Comparison of ENCODE assay signal across 12 mouse cellular contexts in the genomic region with DNA sequence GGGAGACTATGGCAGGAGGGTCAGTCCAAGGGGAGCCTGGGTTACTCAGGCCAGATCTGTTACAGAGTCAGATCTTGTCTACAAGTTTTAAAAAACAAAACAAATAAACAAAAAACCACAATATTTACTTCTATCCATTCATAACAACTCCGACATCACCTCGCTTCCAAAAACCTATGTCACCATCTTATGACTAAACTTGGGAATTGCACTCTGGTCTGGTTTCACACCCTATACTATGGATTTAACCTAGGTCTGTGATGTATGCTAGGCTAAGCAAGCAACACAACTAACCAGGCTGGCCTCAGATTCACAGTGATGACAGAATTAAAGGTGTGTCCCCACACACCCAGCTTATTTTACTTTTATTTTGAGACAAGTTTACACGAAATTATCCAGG. TPM values are rescaled to one million over a fixed set of nuclear protein-coding genes. Genes with fewer than 3 reads are reported as not detected.
DNase-seq lines count a peak whose midpoint lies in the region; ATAC-seq and TF ChIP-seq lines count a peak whose summit lies in the region.
"Had no signal": no experiment of that assay in that cellular context is flagged by ENCODE, and none has a peak within 500 bp of the region (broad histone marks: within the 10 kb centered on the region; RNA-seq: fewer than 3 reads in every experiment).

No protein-coding gene starts in this region.

- H3K79me2 ChIP-seq in MEL (ENCODE audit: control insufficient read depth, insufficient read depth, low read length, poor library complexity): no peaks in the 10 kb centered on the region

- DNase-seq in layer of hippocampus, adult 2 months (ENCODE audit: low spot score in 2 of 2): no peak
- no peak for DNase-seq in layer of hippocampus, adult 18-20 months (ENCODE audit: low spot score in 2 of 2)
- DNase-seq in MEL (ENCODE audit: low read depth, low spot score): peak; percentile 37
- DNase-seq in right cerebral cortex, postnatal 4 days: no peak
- no peak for DNase-seq in gastrocnemius, adult 2 months
- DNase-seq: gastrocnemius, postnatal 36 days had no signal

- H3K4me3 ChIP-seq in layer of hippocampus, adult 2 months: no peak overlapping the region
- no peak overlapping the region for H3K4me3 ChIP-seq in MEL (ENCODE audit: control insufficient read depth in 1 of 2, insufficient read depth in 1 of 2, low read depth in 2 of 2, low read length in 2 of 2)
- no peak overlapping the region for H3K4me3 ChIP-seq in embryonic facial prominence, embryonic 13.5 days
- H3K4me3 ChIP-seq in hindbrain, embryonic 16.5 days (ENCODE audit: low read length): no peak overlapping the region
- H3K4me3 ChIP-seq in gastrocnemius, adult 2 months: no peak overlapping the region
- H3K4me3 ChIP-seq: lung, embryonic 15.5 days had no signal

- no peaks in the 10 kb centered on the region for H3K9me3 ChIP-seq in MEL (replicated peaks; ENCODE audit: insufficient read depth, low read length)
- H3K9me3 ChIP-seq in embryonic facial prominence, embryonic 13.5 days: no peaks in the 10 kb centered on the region
- H3K9me3 ChIP-seq in hindbrain, embryonic 16.5 days (ENCODE audit: control insufficient read depth, low read length): no peaks in the 10 kb centered on the region
- H3K9me3 ChIP-seq: lung, embryonic 15.5 days had no signal

- H3K36me3 ChIP-seq in MEL (ENCODE audit: control insufficient read depth in 1 of 2, insufficient read depth in 2 of 2, low read length in 2 of 2): peaks cover 0 to 31% of the 10 kb centered on the region in 2 experiments; a peak in 2 of 4 replicates
- peaks cover 27% of the 10 kb centered on the region for H3K36me3 ChIP-seq in embryonic facial prominence, embryonic 13.5 days
- peaks cover 21% of the 10 kb centered on the region for H3K36me3 ChIP-seq in hindbrain, embryonic 16.5 days (ENCODE audit: control insufficient read depth, insufficient read depth, low read length)

- TF ChIP-seq EP300 in MEL (IDR thresholded peaks at IDR 0.05; ENCODE audit: low read depth in 1 of 2, low read length in 2 of 2): no peak

- peak; percentile 51 for TF ChIP-seq RAD21 in MEL (IDR thresholded peaks at IDR 0.05; ENCODE audit: low read depth, low read length)

- 62% methylated on average over 3 of the region's 3 CpGs for WGBS in embryonic facial prominence, embryonic 13.5 days
- 54% methylated on average over 3 of the region's 3 CpGs for WGBS in hindbrain, embryonic 16.5 days

- TF ChIP-seq CTCF in layer of hippocampus, adult 2 months (conservative IDR thresholded peaks at IDR 0.05): peak; percentile 50
- peak in 1 of 3 experiments; percentile 51; a peak in 2 of 6 replicates for TF ChIP-seq CTCF in MEL (IDR thresholded peaks at IDR 0.05 in 2 of 3, conservative IDR thresholded peaks at IDR 0.05 in 1 of 3; ENCODE audit: control insufficient read depth in 1 of 3, insufficient read depth in 1 of 3, low read depth in 2 of 3, low read length in 3 of 3, poor library complexity in 1 of 3, severe bottlenecking in 1 of 3)
- no peak for TF ChIP-seq CTCF in gastrocnemius, adult 2 months (IDR thresholded peaks at IDR 0.05)

- H3K27me3 ChIP-seq in MEL (ENCODE audit: control insufficient read depth in 1 of 2, insufficient read depth in 2 of 2, low read length in 2 of 2): no peaks in the 10 kb centered on the region
- H3K27me3 ChIP-seq in embryonic facial prominence, embryonic 13.5 days: no peaks in the 10 kb centered on the region
- H3K27me3 ChIP-seq in hindbrain, embryonic 16.5 days (replicated peaks; ENCODE audit: control insufficient read depth, insufficient read depth, low read length): no peaks in the 10 kb centered on the region
- H3K27me3 ChIP-seq: lung, embryonic 15.5 days had no signal

- H3K4me1 ChIP-seq in MEL (ENCODE audit: control insufficient read depth in 1 of 2, insufficient read depth in 2 of 2, low read length in 2 of 2): peaks cover 22 to 36% of the 10 kb centered on the region in 2 experiments
- H3K4me1 ChIP-seq in embryonic facial prominence, embryonic 13.5 days: peaks cover 8% of the 10 kb centered on the region; the same call in 1 of the 2 replicates
- peaks cover 3% of the 10 kb centered on the region for H3K4me1 ChIP-seq in hindbrain, embryonic 16.5 days (ENCODE audit: control insufficient read depth, insufficient read depth, low read depth, low read length)
- H3K4me1 ChIP-seq: lung, embryonic 15.5 days had no signal

- intact Hi-C loops in gastrocnemius, adult 2 months (cut with DNase I): loop anchor here (2.0 kb wide), 1 partner anchor 86 kb away; no protein-coding TSS in a partner anchor

- TF ChIP-seq POLR2A in MEL (IDR thresholded peaks at IDR 0.05; ENCODE audit: control insufficient read depth in 1 of 2, insufficient read depth in 1 of 2, low read depth in 1 of 2, low read length in 2 of 2, poor library complexity in 1 of 2): no peak

- no peak for ATAC-seq in embryonic facial prominence, embryonic 13.5 days (ENCODE audit: insufficient number of reproducible peaks, insufficient read depth, low FRiP score, low TSS enrichment, low read depth)
- peak; percentile 57; the same call in 1 of the 2 replicates for ATAC-seq in hindbrain, embryonic 16.5 days

- peak overlapping the region; percentile 64; the same call in 1 of the 2 replicates for H3K9ac ChIP-seq in MEL (ENCODE audit: control insufficient read depth, low read depth, low read length, poor library complexity, severe bottlenecking)
- no peak overlapping the region for H3K9ac ChIP-seq in embryonic facial prominence, embryonic 13.5 days
- H3K9ac ChIP-seq in hindbrain, embryonic 16.5 days (ENCODE audit: low read depth, low read length): no peak overlapping the region
- H3K9ac ChIP-seq: lung, embryonic 15.5 days had no signal

- H3K27ac ChIP-seq in layer of hippocampus, adult 2 months: no peak overlapping the region
- H3K27ac ChIP-seq in MEL (ENCODE audit: control insufficient read depth, low read depth, low read length): peak overlapping the region; percentile 96; the same call in 1 of the 2 replicates
- no peak overlapping the region for H3K27ac ChIP-seq in embryonic facial prominence, embryonic 13.5 days
- H3K27ac ChIP-seq in hindbrain, embryonic 16.5 days (ENCODE audit: low read depth, low read length): no peak overlapping the region
- no peak overlapping the region for H3K27ac ChIP-seq in gastrocnemius, adult 2 months
- H3K27ac ChIP-seq: lung, embryonic 15.5 days had no signal

- H3K4me2 ChIP-seq in embryonic facial prominence, embryonic 13.5 days: peak overlapping the region; percentile 39; the same call in 1 of the 2 replicates
- no peak overlapping the region for H3K4me2 ChIP-seq in hindbrain, embryonic 16.5 days (ENCODE audit: low read length)
- H3K4me2 ChIP-seq: lung, embryonic 15.5 days had no signal

TF ChIP-seq in MEL, 35 proteins besides CTCF, POLR2A, EP300 and RAD21 (continues in another document):
- no peak for TF ChIP-seq ZNF384 (IDR thresholded peaks at IDR 0.05; ENCODE audit: low read depth, low read length)

RNA-seq across cellular contexts. Expression of gene Ly6g5c, which starts 1.6 kb away (rescaled TPM):
- total RNA-seq in layer of hippocampus, adult 2 months (2021): not detected
- not detected for total RNA-seq in layer of hippocampus, adult 18-20 months (2021)
- not detected in 2 replicates for total RNA-seq in MEL (2012; rRNA removed)
- not detected for polyA plus RNA-seq in MEL (2012; ENCODE audit: insufficient read depth in 1 of 2, insufficient read length in 2 of 2, low read depth in 1 of 2, low replicate concordance in 2 of 2, missing spikeins in 1 of 2)
- polyA plus RNA-seq in embryonic facial prominence, embryonic 13.5 days (2015; fragmentation: Nextera tagmentation; extraction: Ambion mirVana): not detected in 2 replicates
- polyA plus RNA-seq in hindbrain, embryonic 16.5 days (2015; fragmentation: Nextera tagmentation; extraction: Ambion mirVana): not detected in 2 replicates
- not detected for total RNA-seq in gastrocnemius, adult 2 months (2021)
- total RNA-seq: gastrocnemius, postnatal 36 days; heart, postnatal 4 days; left cerebral cortex, postnatal 14 days; monocyte, adult 5-6 weeks had no signal
- polyA plus RNA-seq: lung, embryonic 15.5 days had no signal

RNA-seq across cellular contexts. Expression of gene Ly6g5b, which starts 8.7 kb away (rescaled TPM):
- under 1 TPM in 1 of 2 experiments, not detected in 1; 0.54 TPM for total RNA-seq in layer of hippocampus, adult 2 months (2021)
- under 1 TPM; 0.30 to 0.56 TPM for total RNA-seq in layer of hippocampus, adult 18-20 months (2021)
- total RNA-seq in MEL (2012; rRNA removed): 0.49 and 0.65 TPM in 2 replicates
- 1 to 10 TPM in 1 of 2 experiments, not detected in 1; 1.4 TPM for polyA plus RNA-seq in MEL (2012; ENCODE audit: insufficient read depth in 1 of 2, insufficient read length in 2 of 2, low read depth in 1 of 2, low replicate concordance in 2 of 2, missing spikeins in 1 of 2)
- 1.1 and 1.6 TPM in 2 replicates for polyA plus RNA-seq in embryonic facial prominence, embryonic 13.5 days (2015; fragmentation: Nextera tagmentation; extraction: Ambion mirVana)
- polyA plus RNA-seq in hindbrain, embryonic 16.5 days (2015; fragmentation: Nextera tagmentation; extraction: Ambion mirVana): 0.93 and 1.5 TPM in 2 replicates
- total RNA-seq in gastrocnemius, adult 2 months (2021): under 1 TPM in 1 of 2 experiments, not detected in 1; 0.36 TPM
- total RNA-seq: gastrocnemius, postnatal 36 days; monocyte, adult 5-6 weeks had no signal

RNA-seq across cellular contexts. Expression of gene Gpank1, which starts 14.7 kb away (rescaled TPM):
- total RNA-seq in layer of hippocampus, adult 2 months (2021): 10 to 100 TPM; 15.0 to 15.9 TPM
- total RNA-seq in layer of hippocampus, adult 18-20 months (2021): 10 to 100 TPM; 15.2 to 17.1 TPM
- total RNA-seq in MEL (2012; rRNA removed): 44.7 and 44.9 TPM in 2 replicates
- 10 to 100 TPM in 1 of 2 experiments, not detected in 1; 40.4 TPM for polyA plus RNA-seq in MEL (2012; ENCODE audit: insufficient read depth in 1 of 2, insufficient read length in 2 of 2, low read depth in 1 of 2, low replicate concordance in 2 of 2, missing spikeins in 1 of 2)
- polyA plus RNA-seq in embryonic facial prominence, embryonic 13.5 days (2015; fragmentation: Nextera tagmentation; extraction: Ambion mirVana): 21.1 and 24.1 TPM in 2 replicates
- 20.7 and 23.7 TPM in 2 replicates for polyA plus RNA-seq in hindbrain, embryonic 16.5 days (2015; fragmentation: Nextera tagmentation; extraction: Ambion mirVana)
- total RNA-seq in gastrocnemius, adult 2 months (2021): 1 to 10 TPM; 8.5 to 8.7 TPM

RNA-seq across cellular contexts. Expression of gene Csnk2b, which starts 15.3 kb away (rescaled TPM):
- 100 to 1,000 TPM; 170 to 178 TPM for total RNA-seq in layer of hippocampus, adult 2 months (2021)
- total RNA-seq in layer of hippocampus, adult 18-20 months (2021): 100 to 1,000 TPM; 179 to 185 TPM
- 193 and 222 TPM in 2 replicates for total RNA-seq in MEL (2012; rRNA removed)
- polyA plus RNA-seq in MEL (2012; ENCODE audit: insufficient read depth in 1 of 2, insufficient read length in 2 of 2, low read depth in 1 of 2, low replicate concordance in 2 of 2, missing spikeins in 1 of 2): 100 to 1,000 TPM in 1 of 2 experiments, not detected in 1; 607 TPM
- 278 and 298 TPM in 2 replicates for polyA plus RNA-seq in embryonic facial prominence, embryonic 13.5 days (2015; fragmentation: Nextera tagmentation; extraction: Ambion mirVana)
- polyA plus RNA-seq in hindbrain, embryonic 16.5 days (2015; fragmentation: Nextera tagmentation; extraction: Ambion mirVana): 319 and 346 TPM in 2 replicates
- 100 to 1,000 TPM; 186 to 187 TPM for total RNA-seq in gastrocnemius, adult 2 months (2021)

RNA-seq across cellular contexts. Expression of gene Abhd16a, which starts 17.5 kb away (rescaled TPM):
- total RNA-seq in layer of hippocampus, adult 2 months (2021): 100 to 1,000 TPM; 110 to 113 TPM
- total RNA-seq in layer of hippocampus, adult 18-20 months (2021): 100 to 1,000 TPM in 1 of 2 experiments, 10 to 100 TPM in 1; 97.6 to 103 TPM
- 86.9 and 126 TPM in 2 replicates for total RNA-seq in MEL (2012; rRNA removed)
- polyA plus RNA-seq in MEL (2012; ENCODE audit: insufficient read depth in 1 of 2, insufficient read length in 2 of 2, low read depth in 1 of 2, low replicate concordance in 2 of 2, missing spikeins in 1 of 2): 10 to 100 TPM in 1 of 2 experiments, not detected in 1; 96.1 TPM
- polyA plus RNA-seq in embryonic facial prominence, embryonic 13.5 days (2015; fragmentation: Nextera tagmentation; extraction: Ambion mirVana): 89.6 and 90.1 TPM in 2 replicates
- polyA plus RNA-seq in hindbrain, embryonic 16.5 days (2015; fragmentation: Nextera tagmentation; extraction: Ambion mirVana): 113 and 115 TPM in 2 replicates
- 10 to 100 TPM; 74.2 to 99.7 TPM for total RNA-seq in gastrocnemius, adult 2 months (2021)
